Mouse (Mus musculus): ENCODE data around the gene 2010300C02Rik.

- TF ChIP-seq POLR2A (IDR thresholded peaks at IDR 0.05; ENCODE audit: extremely low read depth, insufficient read depth, low read length) (no peak), CTCF (IDR thresholded peaks at IDR 0.05; ENCODE audit: low read depth, low read length) (no peak)
Observed at GRCm38 (mm10) chr1:37719761-37720640, at the start of gene 2010300C02Rik.

Data from liver, adult 2 months (tissue).